Mouse (Mus musculus) hindbrain, embryonic 13.5 days (tissue): Measurements from ENCODE around the gene Ctso. TPM values are rescaled to one million over a fixed set of nuclear protein-coding genes. Genes with fewer than 3 reads are reported as not detected.

ENCODE experiments used
- polyA plus RNA-seq: library from polyadenylated mRNA; unstranded; fragments of >200 nt; fragmentation: Nextera tagmentation; extraction: Ambion mirVana; gene quantifications from 2 replicates; pipeline ENCODE4 v1.2.1, GENCODE M21; 2015

The Ctso gene
- polyA plus RNA-seq, 1 experiment from 2014 or later, result 10.6 TPM

Other genes starting within 250 kb of the Ctso start
- gene Tdo2, start 43.6 kb downstream of the Ctso start, polyA plus RNA-seq, result 0.05 TPM in 1 of 2 replicates, not detected in the other
- gene Asic5, start 49.7 kb downstream of the Ctso start, polyA plus RNA-seq, result not detected in 2 replicates
- gene Gucy1b1, start 142.1 kb downstream of the Ctso start, polyA plus RNA-seq, result 33.3 and 34.8 TPM in 2 replicates
- 13.4 and 15.3 TPM in 2 replicates for gene Gucy1a1, start 213.2 kb downstream of the Ctso start, polyA plus RNA-seq